Mouse (Mus musculus) mesoderm, embryonic 11.5 days (tissue): ENCODE data around the gene Ext2.

Source experiments
- DNase-seq: peaks from one replicate; pipeline ENCODE4 v3.0.0-alpha.2; 2012; ENCODE audit warnings: low read depth, low spot score

Ext2 gene

GRCm38 (mm10) chr2:93822045-93822749, at the start of gene Ext2:
Gene Ext2 (minus strand): TSS chr2:93822568.
- peak; percentile 92 for DNase-seq

- DNase-seq = no peak
These were observed 49.1 kb upstream of the Ext2 start for GRCm38 (mm10) chr2:93871411-93871925.

- DNase-seq = peak; percentile 77
These were observed 48.5 kb upstream of the Ext2 start for GRCm38 (mm10) chr2:93870842-93871241.

- DNase-seq = no peak
These were observed 46.8 kb upstream of the Ext2 start, which contains the start of gene Accsl for GRCm38 (mm10) chr2:93869107-93869600. Gene Accsl (minus strand): TSS chr2:93869157.

- DNase-seq = no peak
These were observed 46.2 kb upstream of the Ext2 start for GRCm38 (mm10) chr2:93868566-93868965.

DNA sequence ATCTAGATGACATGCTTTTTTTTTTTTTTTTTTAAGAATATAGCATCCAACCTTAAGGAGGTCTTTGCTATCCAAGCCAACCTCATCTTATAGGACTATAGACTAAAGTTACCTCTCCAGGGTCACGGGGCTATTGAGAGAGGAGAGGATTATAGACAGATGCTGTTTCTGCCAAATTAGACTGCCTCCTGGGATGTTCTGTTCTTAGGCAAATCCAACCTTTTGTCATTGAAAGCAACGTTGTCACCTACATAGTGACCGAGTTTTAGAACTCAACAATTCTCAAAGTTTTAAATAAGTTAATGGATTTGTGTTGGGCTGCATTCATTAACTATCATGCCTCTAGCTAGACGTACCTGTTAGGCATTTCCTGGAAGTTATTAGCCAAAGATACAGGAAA, 40.9 kb upstream of the Ext2 start:
- DNase-seq = no peak

GRCm38 (mm10) chr2:93858845-93859244, 36.5 kb upstream of the Ext2 start:
- DNase-seq = no peak

DNA sequence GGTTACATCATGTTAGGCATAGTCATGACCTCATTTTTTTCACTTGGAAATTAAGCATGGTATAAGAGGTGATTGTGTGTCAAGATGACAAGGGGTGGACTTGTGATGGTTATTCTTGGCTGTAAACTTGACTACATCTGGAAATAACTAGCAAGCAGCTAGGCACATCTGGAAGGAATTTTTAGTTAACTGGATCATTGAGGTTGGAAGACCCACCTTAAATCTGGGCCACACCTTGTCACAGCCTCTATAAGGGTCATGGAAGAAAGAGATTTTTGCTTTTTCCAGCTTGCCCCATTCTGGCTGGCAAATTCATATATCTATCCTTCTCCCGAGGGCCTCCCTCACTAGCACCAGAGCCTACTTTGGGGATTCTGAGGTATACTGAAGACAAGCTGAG, 28.9 kb upstream of the Ext2 start:
- peak; percentile 16 for DNase-seq

DNA sequence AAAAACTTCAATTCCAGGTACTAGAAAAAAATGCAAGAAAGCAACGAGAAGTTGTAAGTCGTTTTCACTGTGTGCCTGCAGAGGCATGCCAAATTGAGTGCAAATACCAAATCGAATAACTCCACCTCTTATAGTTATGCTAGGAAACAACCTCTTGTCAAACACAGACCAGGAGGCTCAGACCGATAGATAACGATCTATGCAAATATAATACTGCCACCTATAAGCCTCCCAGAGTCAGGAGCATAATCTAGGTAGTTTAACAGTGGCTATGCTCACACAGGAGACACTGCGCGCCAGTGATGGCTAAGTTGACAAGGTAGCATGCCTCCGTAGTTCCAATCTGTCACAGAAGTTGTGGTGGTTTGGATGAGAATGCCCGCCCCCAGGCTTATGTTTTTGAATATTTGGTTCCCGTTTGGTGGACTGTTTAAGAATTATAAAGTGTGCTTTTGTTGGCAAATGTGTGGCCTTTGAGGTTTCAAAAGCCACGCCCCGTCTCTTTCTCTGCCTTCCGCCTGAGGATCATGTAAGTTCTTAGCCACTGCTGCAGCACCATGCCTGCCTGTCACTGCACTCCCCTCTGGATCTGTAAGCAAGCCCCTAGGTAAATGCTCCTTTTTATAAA, 28.1 kb upstream of the Ext2 start:
- no peak for DNase-seq

DNA sequence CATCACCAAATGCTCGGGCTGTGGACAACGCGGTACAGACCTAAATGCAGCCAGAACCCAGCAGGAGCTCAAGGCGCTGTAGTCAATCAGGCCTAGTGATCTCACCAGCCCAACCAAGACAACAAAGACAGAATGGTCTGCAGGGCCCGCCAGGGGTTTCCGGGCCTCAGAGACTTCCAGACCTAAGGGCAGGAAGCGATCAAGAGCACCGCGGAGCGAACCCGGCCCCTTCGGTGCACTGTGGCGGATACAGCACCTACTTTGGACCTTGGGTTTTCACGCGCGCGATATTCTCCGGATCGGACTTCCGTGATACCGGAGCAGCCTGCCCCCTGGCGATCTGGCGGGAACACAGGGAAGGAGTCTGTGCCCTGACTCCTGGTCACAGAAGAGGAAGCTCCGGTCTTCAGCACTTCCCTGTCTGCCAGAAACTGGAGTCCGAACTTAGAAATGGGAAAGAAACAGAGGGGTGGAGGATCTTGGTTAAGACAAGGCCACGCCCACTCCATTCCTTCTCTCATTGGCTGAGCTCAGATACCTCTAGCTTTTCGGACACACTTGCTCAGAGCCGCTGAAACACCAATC, 27.2 kb upstream of the Ext2 start, which contains the start of gene Accs:
TSS of gene Accs (minus strand) at position 439 of the 585 bp plus-strand sequence.
- peak; percentile 88 for DNase-seq

DNA sequence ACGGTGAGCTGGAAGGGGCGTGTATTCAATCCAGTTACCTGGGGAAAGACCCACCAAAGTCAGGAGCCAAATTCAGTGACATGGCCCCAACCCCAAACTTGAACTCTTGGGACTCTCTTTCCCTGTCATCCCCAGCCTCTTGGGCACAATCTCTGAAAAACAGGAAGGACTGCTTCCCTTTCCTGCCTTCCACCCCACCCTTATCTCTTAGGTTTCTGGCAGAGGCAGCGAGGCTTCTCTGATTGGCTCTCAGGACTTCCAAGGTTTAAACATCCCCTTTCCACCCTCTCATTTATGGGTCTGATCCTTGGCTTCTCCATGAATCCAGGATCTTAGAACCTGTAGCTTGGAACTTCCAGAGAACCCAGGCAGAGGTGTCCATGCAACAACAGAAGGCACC, 19.0 kb upstream of the Ext2 start:
- no peak for DNase-seq

GRCm38 (mm10) chr2:93840109-93840508, 17.7 kb upstream of the Ext2 start:
- DNase-seq = no peak

GRCm38 (mm10) chr2:93838931-93839330, 16.6 kb upstream of the Ext2 start:
- no peak for DNase-seq

DNA sequence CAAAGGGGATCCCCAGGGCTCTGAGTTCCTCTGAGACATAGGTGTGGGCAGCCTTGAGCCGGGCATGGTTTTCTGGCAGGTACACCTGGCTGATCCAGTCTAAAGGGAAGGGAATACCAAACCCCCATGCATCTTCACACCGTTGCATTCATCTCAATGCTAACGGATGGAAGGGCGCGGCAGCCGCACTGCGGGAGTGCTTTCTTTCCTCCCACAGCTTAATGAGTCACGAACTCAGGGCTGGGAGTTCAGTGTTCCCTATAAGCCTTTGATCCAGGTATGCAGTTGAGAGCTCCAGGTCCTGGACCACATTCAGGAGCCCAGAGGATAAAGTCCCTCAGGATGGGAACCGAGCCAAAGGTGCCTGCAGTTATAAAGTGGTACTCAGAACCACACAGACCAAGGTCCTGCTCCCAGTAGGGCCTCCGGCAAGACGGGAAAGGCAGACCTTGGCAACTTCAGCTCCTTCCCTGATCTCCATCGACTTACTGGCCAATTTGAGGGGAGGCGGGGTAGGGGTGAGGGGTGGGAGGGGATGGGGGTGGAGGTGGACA, 13.9 kb upstream of the Ext2 start:
- no peak for DNase-seq

GRCm38 (mm10) chr2:93835596-93835995, 13.2 kb upstream of the Ext2 start:
- DNase-seq = no peak

- DNase-seq = peak; percentile 96
These were observed 1.2 kb upstream of the Ext2 start for GRCm38 (mm10) chr2:93823519-93823918.

GRCm38 (mm10) chr2:93817791-93818190, 4.6 kb downstream of the Ext2 start:
- DNase-seq = no peak

DNA sequence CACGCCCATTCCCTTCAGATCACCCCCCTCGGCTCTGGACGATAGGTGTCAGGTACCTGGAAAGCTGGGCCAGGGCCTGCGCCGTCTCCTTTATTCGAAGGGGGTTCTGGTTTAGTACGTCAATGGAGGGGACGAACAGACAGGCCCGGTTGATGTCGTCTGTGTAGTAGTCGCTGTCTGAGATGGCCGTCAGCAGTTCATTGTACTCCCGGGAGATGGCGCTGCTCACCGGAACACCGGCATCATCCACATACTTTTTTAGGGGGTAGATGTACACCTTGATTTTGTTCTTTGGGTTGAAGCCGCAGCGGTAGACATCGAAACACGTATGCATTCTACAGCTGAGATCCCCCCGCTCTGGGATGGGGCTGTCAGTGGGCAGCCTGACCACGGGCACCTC, 9.0 kb downstream of the Ext2 start:
- no peak for DNase-seq

- peak; percentile 71 for DNase-seq
These were observed 10.6 kb downstream of the Ext2 start for GRCm38 (mm10) chr2:93811812-93812211.

DNA sequence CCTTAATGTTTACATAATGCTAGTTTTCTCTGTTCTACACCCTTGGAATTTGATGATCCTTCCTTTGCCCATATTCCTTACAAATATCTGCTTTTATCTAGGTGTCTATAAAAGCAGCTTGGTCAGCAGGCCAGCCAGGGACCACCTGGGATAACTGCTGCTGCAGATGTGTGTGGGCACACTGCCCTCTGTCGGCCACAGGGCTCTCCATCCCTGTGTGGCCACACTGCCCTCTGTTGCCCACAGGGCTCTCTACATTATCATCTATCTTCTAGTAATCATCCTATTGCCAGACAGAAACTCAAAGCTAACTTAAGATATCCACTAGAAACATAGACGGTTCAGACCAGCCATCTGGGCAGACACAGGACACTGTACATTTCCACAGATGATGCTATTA, 12.4 kb downstream of the Ext2 start:
- peak; percentile 55 for DNase-seq

DNA sequence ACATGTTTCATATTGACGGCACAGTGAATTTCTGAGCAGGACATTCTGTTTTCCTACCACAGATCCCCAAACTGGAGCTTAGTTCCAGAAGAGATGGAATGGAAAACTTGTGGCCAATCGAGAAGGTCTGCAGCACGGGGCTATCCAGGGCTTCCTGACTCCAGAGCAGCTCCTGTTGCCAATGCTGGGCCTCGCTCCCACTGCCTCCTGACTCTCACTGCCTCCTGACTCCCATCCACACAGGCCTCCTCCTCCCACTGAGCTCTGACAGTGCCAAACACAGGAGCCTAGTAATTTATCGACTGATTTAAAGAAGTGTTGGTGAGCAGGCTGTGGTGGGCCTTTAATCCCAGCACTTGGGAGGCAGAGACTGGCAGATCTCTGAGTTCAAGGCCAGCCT, 14.3 kb downstream of the Ext2 start:
- DNase-seq = no peak

GRCm38 (mm10) chr2:93807440-93807839, 14.9 kb downstream of the Ext2 start:
- no peak for DNase-seq
